Mouse (Mus musculus) liver, adult 2 months (tissue): ENCODE results near the gene Fam189a1. TPM values are rescaled to one million over a fixed set of nuclear protein-coding genes. Genes with fewer than 3 reads are reported as not detected.

Source experiments
- DNase-seq: peaks from one replicate; pipeline ENCODE4 v3.0.0-alpha.2; 2011; ENCODE audit warnings: low read depth, low spot score; ENCODE audit errors: extremely low read depth
- H3K27ac ChIP-seq: fragments of 200-500 bp; replicated peaks from 2 replicates; pipeline ENCODE4 v1.5.1; 2012; ENCODE audit warnings: low read depth, mild to moderate bottlenecking, control low read depth, inconsistent platforms, low read length; ENCODE audit not compliant: insufficient read depth
- H3K27me3 ChIP-seq: fragments of 200-500 bp; 2 replicates; pipeline ENCODE4 v1.6.1; 2012; ENCODE audit warnings: mild to moderate bottlenecking, moderate library complexity, low read length, inconsistent platforms; ENCODE audit not compliant: control insufficient read depth, insufficient read depth
- H3K36me3 ChIP-seq: fragments of 200-500 bp; 2 replicates; pipeline ENCODE4 v1.6.1; 2012; ENCODE audit warnings: low read length, inconsistent platforms; ENCODE audit not compliant: control insufficient read depth, insufficient read depth
- H3K4me1 ChIP-seq: fragments of 200-500 bp; 2 replicates; pipeline ENCODE4 v1.6.1; 2011; ENCODE audit warnings: low read length; ENCODE audit not compliant: control insufficient read depth, insufficient read depth
- H3K4me3 ChIP-seq: fragments of 200-500 bp; 2 replicates; pipeline ENCODE4 v1.5.1; 2011; ENCODE audit warnings: low read depth, mild to moderate bottlenecking, control low read depth, low read length, moderate library complexity; ENCODE audit not compliant: insufficient read depth
- H3K79me2 ChIP-seq: fragments of 200-500 bp; 2 replicates; pipeline ENCODE4 v1.6.1; 2012; ENCODE audit warnings: inconsistent platforms, mild to moderate bottlenecking, low read length, moderate library complexity; ENCODE audit not compliant: control insufficient read depth, insufficient read depth
- H3K9ac ChIP-seq: fragments of 200-500 bp; 2 replicates; pipeline ENCODE4 v1.6.1; 2012; ENCODE audit warnings: low read depth, mild to moderate bottlenecking, control low read depth, inconsistent platforms, low read length
- CTCF ChIP-seq: fragments of 200-500 bp; IDR thresholded peaks from 2 replicates; pipeline ENCODE4 v1.5.1; 2011; ENCODE audit warnings: low read depth, low read length, control low read depth
- POLR2A ChIP-seq: fragments of 200-500 bp; IDR thresholded peaks from 2 replicates; pipeline ENCODE4 v1.6.1; 2011; ENCODE audit warnings: low read length, control low read depth; ENCODE audit not compliant: insufficient read depth; ENCODE audit errors: extremely low read depth
- WGBS: fragments of 180-500 bp; shearing (Covaris S2); methylation state at CpG from one replicate; pipeline ENCODE4 v1.1.7; 2018; 5-methylcytosine and 5-hydroxymethylcytosine counted together
- polyA plus RNA-seq: library from polyadenylated mRNA; depleted of rRNA; stranded (reverse); fragments of >200 nt; gene quantifications from 2 replicates; pipeline ENCODE4 v1.2.3, GENCODE M21; 2012
- total RNA-seq: library from RNA; depleted of rRNA; stranded (reverse); fragments of >200 nt; gene quantifications from 2 replicates; pipeline ENCODE4 v1.2.3, GENCODE M21; 2014

The Fam189a1 gene
- total and polyA plus RNA-seq, 2 experiments = 0.32 TPM; not detected in 1

GRCm38 (mm10) chr7:65046690-65047089 lies 109.7 kb downstream of the Fam189a1 start:
- H3K4me1 ChIP-seq = no peaks in the 10 kb centered on the region
- H3K9ac ChIP-seq = no peak overlapping the region
- no peaks in the 10 kb centered on the region for H3K36me3 ChIP-seq
- TF ChIP-seq POLR2A (no peak), CTCF (no peak)
- WGBS = 54% methylated on average over 4 of the region's 4 CpGs
- H3K27ac ChIP-seq = no peak overlapping the region
- H3K4me3 ChIP-seq = no peak overlapping the region
- H3K79me2 ChIP-seq = no peaks in the 10 kb centered on the region
- no peaks in the 10 kb centered on the region for H3K27me3 ChIP-seq
- DNase-seq = no peak

- Histone ChIP-seq H3K27ac (no peak overlapping the region), H3K9ac (no peak overlapping the region), H3K79me2 (no peaks in the 10 kb centered on the region), H3K4me1 (no peaks in the 10 kb centered on the region), H3K4me3 (no peak overlapping the region), H3K36me3 (no peaks in the 10 kb centered on the region), H3K27me3 (no peaks in the 10 kb centered on the region)
- WGBS = 68% methylated on average over 6 of the region's 6 CpGs
- DNase-seq = no peak
- TF ChIP-seq CTCF (no peak), POLR2A (no peak)
These were observed 112.1 kb downstream of the Fam189a1 start for GRCm38 (mm10) chr7:65044280-65044679.

GRCm38 (mm10) chr7:65041106-65041505 lies 115.3 kb downstream of the Fam189a1 start:
- Histone ChIP-seq H3K27ac (no peak overlapping the region), H3K4me3 (no peak overlapping the region), H3K79me2 (no peaks in the 10 kb centered on the region), H3K4me1 (no peaks in the 10 kb centered on the region), H3K9ac (no peak overlapping the region), H3K36me3 (no peaks in the 10 kb centered on the region), H3K27me3 (no peaks in the 10 kb centered on the region)
- DNase-seq = no peak
- WGBS = 94% methylated on average over 7 of the region's 7 CpGs
- TF ChIP-seq CTCF (no peak), POLR2A (no peak)

- Histone ChIP-seq H3K4me1 (no peaks in the 10 kb centered on the region), H3K27ac (no peak overlapping the region), H3K36me3 (no peaks in the 10 kb centered on the region), H3K27me3 (no peaks in the 10 kb centered on the region; the same call in 1 of the 2 replicates), H3K9ac (no peak overlapping the region), H3K4me3 (no peak overlapping the region), H3K79me2 (no peaks in the 10 kb centered on the region)
- WGBS = 51% methylated on average over 7 of the region's 7 CpGs
- TF ChIP-seq CTCF (no peak), POLR2A (no peak)
- no peak for DNase-seq
These were observed 124.6 kb downstream of the Fam189a1 start for GRCm38 (mm10) chr7:65031741-65032140.

GRCm38 (mm10) chr7:65031195-65031594 lies 125.2 kb downstream of the Fam189a1 start:
- no peak for TF ChIP-seq CTCF
- no peak for TF ChIP-seq POLR2A
- no peak overlapping the region for H3K9ac ChIP-seq
- H3K36me3 ChIP-seq = no peaks in the 10 kb centered on the region
- DNase-seq = no peak
- no peaks in the 10 kb centered on the region; the same call in 1 of the 2 replicates for H3K27me3 ChIP-seq
- no peak overlapping the region for H3K4me3 ChIP-seq
- WGBS = 83% methylated on average over 6 of the region's 6 CpGs
- no peak overlapping the region for H3K27ac ChIP-seq
- no peaks in the 10 kb centered on the region for H3K79me2 ChIP-seq
- no peaks in the 10 kb centered on the region for H3K4me1 ChIP-seq

DNA sequence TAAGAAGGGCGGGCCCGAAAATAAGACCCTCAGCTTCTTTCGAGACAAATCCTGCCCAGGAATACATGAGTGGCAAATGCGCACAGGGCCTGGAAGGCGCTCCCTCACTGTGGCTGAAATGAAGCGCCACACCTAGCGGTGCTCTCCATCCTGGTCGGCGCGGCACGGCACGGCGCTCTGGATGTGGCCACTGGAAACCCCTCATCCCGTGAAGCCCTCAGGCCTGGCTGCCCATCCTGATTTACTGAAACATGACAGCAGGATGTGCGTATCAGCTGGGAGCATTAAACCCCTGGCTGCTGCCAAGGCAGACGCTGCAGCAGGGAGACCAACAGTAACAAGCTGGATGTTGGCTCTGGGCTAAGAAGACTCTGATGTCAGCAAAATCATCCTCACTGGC lies 126.4 kb downstream of the Fam189a1 start:
- Histone ChIP-seq H3K36me3 (no peaks in the 10 kb centered on the region), H3K4me1 (no peaks in the 10 kb centered on the region), H3K9ac (no peak overlapping the region), H3K27me3 (no peaks in the 10 kb centered on the region; the same call in 1 of the 2 replicates), H3K79me2 (no peaks in the 10 kb centered on the region), H3K4me3 (no peak overlapping the region), H3K27ac (no peak overlapping the region)
- 85% methylated on average over 16 of the region's 16 CpGs for WGBS
- TF ChIP-seq POLR2A = no peak
- no peak for TF ChIP-seq CTCF
- no peak for DNase-seq
